Mouse (Mus musculus) myocyte (in vitro differentiated cells): Measurements from ENCODE around the gene Olfr836. TPM values are rescaled to one million over a fixed set of nuclear protein-coding genes. Genes with fewer than 3 reads are reported as not detected.
"Not testable (repeated sequence)": the region's sequence is repeated elsewhere in the genome, so short reads cannot be mapped to it uniquely, and the experiment has no call there.

Experiments used
- H3K27me3 ChIP-seq: one replicate; pipeline ENCODE4 v1.6.1; 2011; ENCODE audit not compliant: control insufficient read depth, insufficient read depth, insufficient read length
- H3K36me3 ChIP-seq: one replicate; pipeline ENCODE4 v1.6.1; 2011; ENCODE audit not compliant: control insufficient read depth, insufficient read depth
- H3K4me2 ChIP-seq: one replicate; pipeline ENCODE4 v1.6.1; 2011; ENCODE audit warnings: low read depth, control low read depth
- H3K4me3 ChIP-seq: one replicate; pipeline ENCODE4 v1.5.1; 2011; ENCODE audit warnings: mild to moderate bottlenecking, control low read depth, moderate library complexity
- H3K79me2 ChIP-seq: one replicate; pipeline ENCODE4 v1.6.1; 2011; ENCODE audit not compliant: control insufficient read depth, insufficient read depth
- H3ac ChIP-seq: one replicate; pipeline ENCODE4 v1.6.1; 2011; ENCODE audit not compliant: control insufficient read depth, insufficient read length
- CEBPB ChIP-seq: IDR thresholded peaks from 2 replicates; pipeline ENCODE4 v1.6.1; 2011; ENCODE audit warnings: mild to moderate bottlenecking, moderate library complexity; ENCODE audit not compliant: poor library complexity, insufficient read depth, severe bottlenecking
- E2F4 ChIP-seq: IDR thresholded peaks from one replicate; pipeline ENCODE4 v1.6.1; 2011; ENCODE audit warnings: mild to moderate bottlenecking, control low read depth, moderate library complexity; ENCODE audit not compliant: insufficient read depth
- MAX ChIP-seq: IDR thresholded peaks from one replicate; pipeline ENCODE4 v1.6.1; 2011; ENCODE audit warnings: low read depth, mild to moderate bottlenecking, control low read depth
- POLR2A ChIP-seq: IDR thresholded peaks from one replicate; pipeline ENCODE4 v1.6.1; 2011; ENCODE audit warnings: low read depth, mild to moderate bottlenecking, control low read depth, moderate library complexity; ENCODE audit not compliant: insufficient read length
- POLR2AphosphoS2 ChIP-seq: IDR thresholded peaks from one replicate; pipeline ENCODE4 v1.6.1; 2011; ENCODE audit warnings: low read depth, control low read depth; ENCODE audit not compliant: insufficient read length
- REST ChIP-seq: IDR thresholded peaks from one replicate; pipeline ENCODE4 v1.6.1; 2011; ENCODE audit warnings: mild to moderate bottlenecking, control low read depth, moderate library complexity; ENCODE audit not compliant: insufficient read depth, insufficient read length
- SRF ChIP-seq: IDR thresholded peaks from one replicate; pipeline ENCODE4 v1.6.1; 2011; ENCODE audit warnings: low read depth; ENCODE audit not compliant: control insufficient read depth, insufficient read length
- TCF12 ChIP-seq: IDR thresholded peaks from one replicate; pipeline ENCODE4 v1.6.1; 2011; ENCODE audit warnings: mild to moderate bottlenecking, control low read depth; ENCODE audit not compliant: poor library complexity, insufficient read depth, severe bottlenecking
- TCF3 ChIP-seq: IDR thresholded peaks from one replicate; pipeline ENCODE4 v1.6.1; 2011; ENCODE audit warnings: low read depth, control low read depth; ENCODE audit not compliant: insufficient read length
- polyA plus RNA-seq: library from polyadenylated mRNA; unstranded; fragments of >200 nt; fragmentation: generic; extraction: Trizol; gene quantifications from one replicate; pipeline ENCODE4 v1.2.1, GENCODE M21; 2012; ENCODE audit warnings: missing spikeins

Gene Olfr836
- polyA plus RNA-seq: not detected

- H3K27me3 ChIP-seq: no peaks in the 10 kb centered on the region
- H3K79me2 ChIP-seq: no peaks in the 10 kb centered on the region
- H3K4me3 ChIP-seq: no peak within 1 kb of the TSS
- TF ChIP-seq CEBPB: no peak
- H3ac ChIP-seq: no peak within 1 kb of the TSS
- H3K4me2 ChIP-seq: no peak within 1 kb of the TSS
- H3K36me3 ChIP-seq: no peaks in the 10 kb centered on the region
Observed at GRCm38 (mm10) chr9:19120082-19120481, at the start of gene Olfr836. Gene Olfr836 (plus strand): TSS chr9:19120382.

DNA sequence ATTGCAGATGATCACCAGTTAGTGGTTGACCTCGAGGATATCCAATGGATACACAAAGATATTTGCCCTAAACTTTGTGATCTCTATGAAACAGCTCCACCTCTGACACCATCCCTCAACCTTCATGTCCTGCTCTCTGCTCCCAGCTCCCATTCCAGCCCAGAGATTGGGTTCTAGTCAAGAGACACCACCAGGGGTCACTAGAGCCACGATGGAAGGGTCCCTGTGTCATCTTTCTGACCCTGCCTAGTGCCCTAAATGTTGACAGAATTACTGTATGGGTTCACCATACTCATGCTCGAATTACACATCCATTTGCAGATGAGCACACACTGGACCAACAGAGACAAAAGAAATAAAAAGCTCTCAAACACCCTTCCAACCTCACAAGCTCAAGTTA is 35.2 kb upstream of the Olfr836 start:
- H3ac ChIP-seq: no peak overlapping the region
- no peak for TF ChIP-seq REST
- no peaks in the 10 kb centered on the region for H3K79me2 ChIP-seq
- H3K4me3 ChIP-seq: no peak overlapping the region
- H3K27me3 ChIP-seq: no peaks in the 10 kb centered on the region
- no peaks in the 10 kb centered on the region for H3K36me3 ChIP-seq
- H3K4me2 ChIP-seq: no peak overlapping the region

DNA sequence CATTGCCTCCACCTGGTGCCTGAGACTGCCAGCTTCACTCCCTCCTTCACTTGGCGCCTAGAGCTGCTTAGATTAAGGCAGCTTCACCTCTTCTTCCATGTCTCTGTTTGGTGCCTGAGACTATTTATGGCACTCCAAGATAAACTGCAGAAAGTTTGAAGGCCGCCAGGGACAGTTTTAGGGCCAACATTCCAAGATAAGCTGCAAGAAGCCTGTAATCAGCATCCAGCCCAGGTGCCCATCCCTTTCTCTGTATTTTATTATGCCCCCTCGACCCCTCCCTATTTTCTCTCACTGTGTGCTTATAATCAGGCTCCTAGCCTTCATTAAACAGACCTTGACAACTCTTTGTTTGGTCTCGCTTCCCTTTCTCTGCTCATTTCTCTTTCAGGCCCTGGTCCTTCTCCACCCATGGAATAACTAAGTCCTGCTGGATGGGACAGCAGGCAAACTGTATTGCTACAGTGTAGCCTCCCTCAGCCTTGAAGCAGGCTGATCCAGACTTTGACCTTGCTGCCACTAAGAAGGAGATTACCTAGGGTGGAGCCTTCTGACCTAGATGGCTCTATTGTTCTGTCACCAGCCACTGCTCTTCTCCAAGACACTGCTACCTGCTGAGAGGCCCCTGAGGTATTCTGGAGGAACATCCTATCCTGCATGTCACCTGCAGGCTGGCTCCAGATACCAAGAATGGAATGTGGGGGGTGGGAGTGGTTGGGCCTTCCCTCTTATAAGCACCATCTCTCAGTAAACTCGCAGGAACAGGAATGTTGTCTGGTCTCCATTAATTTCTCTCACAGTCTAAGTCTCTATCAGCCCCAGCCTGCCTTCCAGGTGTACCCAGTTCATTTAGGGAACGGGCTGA is 27.1 kb upstream of the Olfr836 start:
- not testable (repeated sequence) for H3K36me3 ChIP-seq, H3K4me3 ChIP-seq, H3K4me2 ChIP-seq, H3K79me2 ChIP-seq, H3ac ChIP-seq, H3K27me3 ChIP-seq

- Histone ChIP-seq H3K36me3 (no peaks in the 10 kb centered on the region), H3K4me3 (no peak overlapping the region), H3K4me2 (no peak overlapping the region), H3K27me3 (no peaks in the 10 kb centered on the region), H3ac (no peak overlapping the region), H3K79me2 (no peaks in the 10 kb centered on the region)
- no peak for TF ChIP-seq TCF12
- TF ChIP-seq POLR2AphosphoS2: no peak
- TF ChIP-seq REST: no peak
Observed at GRCm38 (mm10) chr9:19097286-19097685, 22.9 kb upstream of the Olfr836 start.

- TF ChIP-seq POLR2AphosphoS2 (no peak), TCF12 (no peak), POLR2A (no peak), REST (no peak), MAX (no peak), E2F4 (no peak), SRF (no peak), TCF3 (no peak), CEBPB (no peak)
- no peak within 1 kb of the TSS for H3K4me3 ChIP-seq
- H3K36me3 ChIP-seq: no peaks in the 10 kb centered on the region
- no peaks in the 10 kb centered on the region for H3K79me2 ChIP-seq
- H3K4me2 ChIP-seq: no peak within 1 kb of the TSS
- no peaks in the 10 kb centered on the region for H3K27me3 ChIP-seq
- no peak within 1 kb of the TSS for H3ac ChIP-seq
Observed at GRCm38 (mm10) chr9:19136017-19136416, 15.8 kb downstream of the Olfr836 start, which contains the start of gene Olfr837. Gene Olfr837 (plus strand): TSS chr9:19136317.

Other genes with a start within 250 kb of the Olfr836 start
- not detected for gene Olfr830, start 245.7 kb upstream of the Olfr836 start, polyA plus RNA-seq
- not detected for gene Olfr832, start 183.3 kb upstream of the Olfr836 start, polyA plus RNA-seq
- gene Olfr834, start 132.4 kb upstream of the Olfr836 start, polyA plus RNA-seq: not detected
- not detected for gene Olfr835, start 87.6 kb upstream of the Olfr836 start, polyA plus RNA-seq
- gene Olfr837, start 15.9 kb downstream of the Olfr836 start, polyA plus RNA-seq: not detected
- not detected for gene Olfr839-ps1, start 56.9 kb downstream of the Olfr836 start, polyA plus RNA-seq
- gene Olfr843, start 131.6 kb downstream of the Olfr836 start, polyA plus RNA-seq: not detected
- gene Olfr844, start 196.0 kb downstream of the Olfr836 start, polyA plus RNA-seq: not detected
- not detected for gene Olfr845, start 216.1 kb downstream of the Olfr836 start, polyA plus RNA-seq
- not detected for gene Olfr846, start 243.6 kb downstream of the Olfr836 start, polyA plus RNA-seq